Mouse (Mus musculus): ENCODE measurements around the gene Tor4a. TPM values are rescaled to one million over a fixed set of nuclear protein-coding genes. Genes with fewer than 3 reads are reported as not detected.

The Tor4a gene
- polyA plus RNA-seq, 1 experiment: 1.9 TPM

GRCm38 (mm10) chr2:25207593-25207992 is 10.9 kb upstream of the Tor4a start:
- no peak for DNase-seq (ENCODE audit: low read depth)
- TF ChIP-seq CTCF (IDR thresholded peaks at IDR 0.05; ENCODE audit: borderline replicate concordance, extremely low read depth, insufficient read depth, insufficient read length) (no peak), POLR2A (IDR thresholded peaks at IDR 0.05; ENCODE audit: borderline replicate concordance, extremely low read depth, insufficient read depth, insufficient read length, poor library complexity, severe bottlenecking) (no peak)

- no peak for DNase-seq (ENCODE audit: low read depth)
- peak; percentile 38; the same call in 1 of the 2 replicates for TF ChIP-seq CTCF (IDR thresholded peaks at IDR 0.05; ENCODE audit: borderline replicate concordance, extremely low read depth, insufficient read depth, insufficient read length)
- TF ChIP-seq POLR2A (IDR thresholded peaks at IDR 0.05; ENCODE audit: borderline replicate concordance, extremely low read depth, insufficient read depth, insufficient read length, poor library complexity, severe bottlenecking): no peak
Measured at GRCm38 (mm10) chr2:25203631-25204214, 7.0 kb upstream of the Tor4a start.

- TF ChIP-seq CTCF (IDR thresholded peaks at IDR 0.05; ENCODE audit: borderline replicate concordance, extremely low read depth, insufficient read depth, insufficient read length) (no peak), POLR2A (IDR thresholded peaks at IDR 0.05; ENCODE audit: borderline replicate concordance, extremely low read depth, insufficient read depth, insufficient read length, poor library complexity, severe bottlenecking) (no peak)
Measured at GRCm38 (mm10) chr2:25200631-25201030, 3.9 kb upstream of the Tor4a start.

GRCm38 (mm10) chr2:25197946-25198345 is 1.3 kb upstream of the Tor4a start:
- no peak for DNase-seq (ENCODE audit: low read depth)
- TF ChIP-seq CTCF (IDR thresholded peaks at IDR 0.05; ENCODE audit: borderline replicate concordance, extremely low read depth, insufficient read depth, insufficient read length) (no peak), POLR2A (IDR thresholded peaks at IDR 0.05; ENCODE audit: borderline replicate concordance, extremely low read depth, insufficient read depth, insufficient read length, poor library complexity, severe bottlenecking) (no peak)

More at GRCm38 (mm10) chr2:25200631-25201030, 3.9 kb upstream of the Tor4a start:
- DNase-seq (ENCODE audit: low read depth): no peak

GRCm38 (mm10) chr2:25197191-25197590 is 505 bp upstream of the Tor4a start:
- TF ChIP-seq POLR2A (IDR thresholded peaks at IDR 0.05; ENCODE audit: borderline replicate concordance, extremely low read depth, insufficient read depth, insufficient read length, poor library complexity, severe bottlenecking): no peak
- TF ChIP-seq CTCF (IDR thresholded peaks at IDR 0.05; ENCODE audit: borderline replicate concordance, extremely low read depth, insufficient read depth, insufficient read length): no peak
- no peak for DNase-seq (ENCODE audit: low read depth)

GRCm38 (mm10) chr2:25195211-25196156 is 1.2 kb downstream of the Tor4a start:
- no peak for DNase-seq (ENCODE audit: low read depth)
- no peak for TF ChIP-seq CTCF (IDR thresholded peaks at IDR 0.05; ENCODE audit: borderline replicate concordance, extremely low read depth, insufficient read depth, insufficient read length)
- no peak for TF ChIP-seq POLR2A (IDR thresholded peaks at IDR 0.05; ENCODE audit: borderline replicate concordance, extremely low read depth, insufficient read depth, insufficient read length, poor library complexity, severe bottlenecking)

GRCm38 (mm10) chr2:25194486-25195171 is 2.1 kb downstream of the Tor4a start:
- DNase-seq (ENCODE audit: low read depth): no peak

GRCm38 (mm10) chr2:25194006-25194405 is 2.7 kb downstream of the Tor4a start:
- DNase-seq (ENCODE audit: low read depth): no peak
- no peak for TF ChIP-seq CTCF (IDR thresholded peaks at IDR 0.05; ENCODE audit: borderline replicate concordance, extremely low read depth, insufficient read depth, insufficient read length)
- TF ChIP-seq POLR2A (IDR thresholded peaks at IDR 0.05; ENCODE audit: borderline replicate concordance, extremely low read depth, insufficient read depth, insufficient read length, poor library complexity, severe bottlenecking): no peak

More at GRCm38 (mm10) chr2:25194486-25195171, 2.1 kb downstream of the Tor4a start:
- TF ChIP-seq CTCF (IDR thresholded peaks at IDR 0.05; ENCODE audit: borderline replicate concordance, extremely low read depth, insufficient read depth, insufficient read length) (no peak), POLR2A (IDR thresholded peaks at IDR 0.05; ENCODE audit: borderline replicate concordance, extremely low read depth, insufficient read depth, insufficient read length, poor library complexity, severe bottlenecking) (no peak)

- TF ChIP-seq CTCF (IDR thresholded peaks at IDR 0.05; ENCODE audit: borderline replicate concordance, extremely low read depth, insufficient read depth, insufficient read length): peak; percentile 94
- no peak for TF ChIP-seq POLR2A (IDR thresholded peaks at IDR 0.05; ENCODE audit: borderline replicate concordance, extremely low read depth, insufficient read depth, insufficient read length, poor library complexity, severe bottlenecking)
Measured at GRCm38 (mm10) chr2:25193330-25193770, 3.3 kb downstream of the Tor4a start.

GRCm38 (mm10) chr2:25187841-25188240 is 8.8 kb downstream of the Tor4a start:
- no peak for DNase-seq (ENCODE audit: low read depth)
- TF ChIP-seq CTCF (IDR thresholded peaks at IDR 0.05; ENCODE audit: borderline replicate concordance, extremely low read depth, insufficient read depth, insufficient read length): no peak
- no peak for TF ChIP-seq POLR2A (IDR thresholded peaks at IDR 0.05; ENCODE audit: borderline replicate concordance, extremely low read depth, insufficient read depth, insufficient read length, poor library complexity, severe bottlenecking)

More at GRCm38 (mm10) chr2:25193330-25193770, 3.3 kb downstream of the Tor4a start:
- peak; percentile 90 for DNase-seq (ENCODE audit: low read depth)

GRCm38 (mm10) chr2:25186575-25186930 is 10.1 kb downstream of the Tor4a start:
- no peak for TF ChIP-seq CTCF (IDR thresholded peaks at IDR 0.05; ENCODE audit: borderline replicate concordance, extremely low read depth, insufficient read depth, insufficient read length)
- no peak for TF ChIP-seq POLR2A (IDR thresholded peaks at IDR 0.05; ENCODE audit: borderline replicate concordance, extremely low read depth, insufficient read depth, insufficient read length, poor library complexity, severe bottlenecking)
- no peak for DNase-seq (ENCODE audit: low read depth)
